Mouse (Mus musculus): ENCODE data around the gene Mtor.

- TF ChIP-seq CTCF (IDR thresholded peaks at IDR 0.05; ENCODE audit: extremely low read depth, insufficient read depth, insufficient read length, insufficient replicate concordance) (no peak), POLR2A (IDR thresholded peaks at IDR 0.05; ENCODE audit: low read depth, low read length) (no peak)
Measured at GRCm38 (mm10) chr4:148589565-148589964, 141.2 kb downstream of the Mtor start.

All from spleen, adult 2 months (tissue).